Mouse (Mus musculus): ENCODE data around the gene Rack1.

- TF ChIP-seq CTCF (IDR thresholded peaks at IDR 0.05 in 2 of 3, conservative IDR thresholded peaks at IDR 0.05 in 1 of 3; ENCODE audit: control insufficient read depth in 1 of 3, insufficient read depth in 1 of 3, low read depth in 2 of 3, low read length in 3 of 3, poor library complexity in 1 of 3, severe bottlenecking in 1 of 3) (no peak), CHD1 (IDR thresholded peaks at IDR 0.05; ENCODE audit: low read depth, low read length) (no peak), RCOR1 (IDR thresholded peaks at IDR 0.05; ENCODE audit: low read depth, low read length) (no peak), TCF12 (IDR thresholded peaks at IDR 0.05; ENCODE audit: low read depth, low read length) (no peak), POLR2AphosphoS2 (IDR thresholded peaks at IDR 0.05; ENCODE audit: low read length) (no peak), JUND (IDR thresholded peaks at IDR 0.05; ENCODE audit: low read depth, low read length) (no peak), GATA1 (IDR thresholded peaks at IDR 0.05; ENCODE audit: low read depth, low read length) (no peak)
These were observed 43.1 kb downstream of the Rack1 start for GRCm38 (mm10) chr11:48843202-48843601.
